Mouse (Mus musculus): ENCODE data around the gene Cfap73. TPM values are rescaled to one million over a fixed set of nuclear protein-coding genes. Genes with fewer than 3 reads are reported as not detected.

Gene Cfap73
- polyA plus RNA-seq (2012; rRNA removed), result 0.47 and 1.3 TPM in 2 replicates

DNA sequence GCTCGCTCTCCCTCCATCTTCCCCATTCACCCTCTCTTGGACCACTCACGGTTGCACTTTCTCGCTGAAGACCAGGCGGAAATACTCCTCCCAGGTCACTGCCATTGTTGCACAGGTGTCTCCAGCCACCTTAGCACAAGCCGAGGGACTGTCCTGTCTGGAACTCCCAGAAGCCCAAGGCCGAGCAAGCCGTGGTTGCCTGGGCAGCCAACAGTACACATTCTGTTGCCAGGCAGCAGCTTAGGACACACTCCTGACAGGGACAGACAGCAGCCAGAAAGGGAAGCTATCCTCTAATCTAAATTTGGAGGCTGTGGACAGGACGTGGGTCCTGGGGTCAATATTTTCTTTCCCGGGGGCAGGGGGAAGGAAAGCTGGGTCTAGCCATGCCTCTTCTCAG lies at the start of gene Cfap73:
Gene Cfap73 (minus strand): TSS at position 105 of the 400 bp plus-strand sequence.

GRCm38 (mm10) chr5:120648569-120649373 lies 14.7 kb upstream of the Cfap73 start, which contains the start of gene Rasal1:
Rasal1 (plus strand) TSS chr5:120648812.

GRCm38 (mm10) chr5:120612442-120612821 lies 21.6 kb downstream of the Cfap73 start, which contains the start of the genes Rita1 and Ddx54:
Rita1 (minus strand) TSS chr5:120612589.
Ddx54 (plus strand) TSS chr5:120612739.

GRCm38 (mm10) chr5:120588569-120589094 lies 45.4 kb downstream of the Cfap73 start, which contains the start of the genes Tpcn1 and Iqcd:
Tpcn1 (minus strand) TSS chr5:120588673.
Iqcd (plus strand) TSS chr5:120589016.

Other genes with a start within 250 kb of the Cfap73 start
- gene Lhx5, start 202.5 kb downstream of the Cfap73 start, polyA plus RNA-seq (2012; rRNA removed), result 0.06 and 0.09 TPM in 2 replicates
- 41.6 and 44.9 TPM in 2 replicates for gene Sdsl, start 161.4 kb downstream of the Cfap73 start, polyA plus RNA-seq (2012; rRNA removed)
- gene Sds, start 157.7 kb downstream of the Cfap73 start, polyA plus RNA-seq (2012; rRNA removed), result 0.60 and 1.2 TPM in 2 replicates
- gene Plbd2, start 130.6 kb downstream of the Cfap73 start, polyA plus RNA-seq (2012; rRNA removed), result 74.1 and 75.6 TPM in 2 replicates
- gene Slc8b1, start 123.1 kb downstream of the Cfap73 start, polyA plus RNA-seq (2012; rRNA removed), result 36.4 and 42.5 TPM in 2 replicates
- 70.8 and 89.3 TPM in 2 replicates for gene Tpcn1, start 45.6 kb downstream of the Cfap73 start, polyA plus RNA-seq (2012; rRNA removed)
- 3.8 and 4.6 TPM in 2 replicates for gene Iqcd, start 45.2 kb downstream of the Cfap73 start, polyA plus RNA-seq (2012; rRNA removed)
- 20.3 and 23.6 TPM in 2 replicates for gene Rita1, start 21.6 kb downstream of the Cfap73 start, polyA plus RNA-seq (2012; rRNA removed)
- gene Ddx54, start 21.5 kb downstream of the Cfap73 start, polyA plus RNA-seq (2012; rRNA removed), result 61.9 and 63.9 TPM in 2 replicates
- 6.8 and 19.2 TPM in 2 replicates for gene Rasal1, start 14.6 kb upstream of the Cfap73 start, polyA plus RNA-seq (2012; rRNA removed)
- gene Dtx1, start 77.7 kb upstream of the Cfap73 start, polyA plus RNA-seq (2012; rRNA removed), result 26.3 and 31.9 TPM in 2 replicates
- 9.6 and 9.9 TPM in 2 replicates for gene Oas2, start 115.6 kb upstream of the Cfap73 start, polyA plus RNA-seq (2012; rRNA removed)
- 2.3 and 3.1 TPM in 2 replicates for gene Oas3, start 143.4 kb upstream of the Cfap73 start, polyA plus RNA-seq (2012; rRNA removed)
- 10.8 and 12.8 TPM in 2 replicates for gene Oas1e, start 161.3 kb upstream of the Cfap73 start, polyA plus RNA-seq (2012; rRNA removed)
- 9.6 and 11.6 TPM in 2 replicates for gene Oas1c, start 178.3 kb upstream of the Cfap73 start, polyA plus RNA-seq (2012; rRNA removed)
- 0.44 and 0.53 TPM in 2 replicates for gene Oas1f, start 213.1 kb upstream of the Cfap73 start, polyA plus RNA-seq (2012; rRNA removed)
- 4.4 and 6.3 TPM in 2 replicates for gene Oas1h, start 227.2 kb upstream of the Cfap73 start, polyA plus RNA-seq (2012; rRNA removed)

Data from ovary, adult 2 months (tissue).